Mouse (Mus musculus): ENCODE results near the gene Mfsd11. TPM values are rescaled to one million over a fixed set of nuclear protein-coding genes. Genes with fewer than 3 reads are reported as not detected.

The Mfsd11 gene
- polyA plus RNA-seq, 1 experiment from 2014 or later, result 18.0 TPM

GRCm38 (mm10) chr11:116812793-116813529, 39.3 kb upstream of the Mfsd11 start:
- WGBS (ENCODE audit: insufficient replicate concordance), result 73% methylated on average over 21 of the region's 21 CpGs
- no peak overlapping the region for H3K4me3 ChIP-seq (ENCODE audit: low read depth, low read length)
- H3K27me3 ChIP-seq (ENCODE audit: insufficient read depth, low read length), result no peaks in the 10 kb centered on the region
- TF ChIP-seq EP300 (IDR thresholded peaks at IDR 0.05; ENCODE audit: low read depth) (no peak), CTCF (IDR thresholded peaks at IDR 0.05; ENCODE audit: low read depth) (no peak)
- no peak for DNase-seq
- H3K4me2 ChIP-seq (ENCODE audit: low read depth, low read length), result no peak overlapping the region
- H3K9me3 ChIP-seq (ENCODE audit: low read length), result no peaks in the 10 kb centered on the region
- peaks cover 8% of the 10 kb centered on the region for H3K4me1 ChIP-seq (ENCODE audit: insufficient read depth)
- H3K9ac ChIP-seq (replicated peaks), result no peak overlapping the region
- no peaks in the 10 kb centered on the region for H3K36me3 ChIP-seq (replicated peaks; ENCODE audit: insufficient read depth, low read length)
- no peak overlapping the region for H3K27ac ChIP-seq (ENCODE audit: low read depth)
- ATAC-seq, result no peak

GRCm38 (mm10) chr11:116813610-116814009, 38.6 kb upstream of the Mfsd11 start:
- WGBS (ENCODE audit: insufficient replicate concordance), result 86% methylated on average over 13 of the region's 13 CpGs
- no peak for DNase-seq
- Histone ChIP-seq H3K36me3 (replicated peaks; ENCODE audit: insufficient read depth, low read length) (no peaks in the 10 kb centered on the region), H3K9ac (replicated peaks) (no peak overlapping the region), H3K4me1 (ENCODE audit: insufficient read depth) (peaks cover 8% of the 10 kb centered on the region), H3K27me3 (ENCODE audit: insufficient read depth, low read length) (no peaks in the 10 kb centered on the region), H3K9me3 (ENCODE audit: low read length) (no peaks in the 10 kb centered on the region), H3K4me3 (ENCODE audit: low read depth, low read length) (no peak overlapping the region), H3K4me2 (ENCODE audit: low read depth, low read length) (no peak overlapping the region), H3K27ac (ENCODE audit: low read depth) (no peak overlapping the region)
- no peak for ATAC-seq
- TF ChIP-seq EP300 (IDR thresholded peaks at IDR 0.05; ENCODE audit: low read depth) (no peak), CTCF (IDR thresholded peaks at IDR 0.05; ENCODE audit: low read depth) (no peak)

- 0 out of 2 replicates have a peak, but pooled peaks have one; percentile 9 for ATAC-seq
- peaks cover 8% of the 10 kb centered on the region for H3K4me1 ChIP-seq (ENCODE audit: insufficient read depth)
- H3K4me2 ChIP-seq (ENCODE audit: low read depth, low read length), result no peak overlapping the region
Measured at GRCm38 (mm10) chr11:116814076-116814883, 38.0 kb upstream of the Mfsd11 start.

GRCm38 (mm10) chr11:116814884-116815415, 37.3 kb upstream of the Mfsd11 start:
- ATAC-seq, result no peak
- Histone ChIP-seq H3K9ac (replicated peaks) (no peak overlapping the region), H3K36me3 (replicated peaks; ENCODE audit: insufficient read depth, low read length) (no peaks in the 10 kb centered on the region), H3K4me1 (ENCODE audit: insufficient read depth) (peaks cover 8% of the 10 kb centered on the region), H3K4me2 (ENCODE audit: low read depth, low read length) (no peak overlapping the region), H3K27me3 (ENCODE audit: insufficient read depth, low read length) (no peaks in the 10 kb centered on the region), H3K27ac (ENCODE audit: low read depth) (peak overlapping the region; percentile 64; the same call in 1 of the 2 replicates), H3K4me3 (ENCODE audit: low read depth, low read length) (no peak overlapping the region), H3K9me3 (ENCODE audit: low read length) (no peaks in the 10 kb centered on the region)
- TF ChIP-seq CTCF (IDR thresholded peaks at IDR 0.05; ENCODE audit: low read depth) (no peak), EP300 (IDR thresholded peaks at IDR 0.05; ENCODE audit: low read depth) (no peak)
- no peak for DNase-seq
- 51% methylated on average over 7 of the region's 7 CpGs for WGBS (ENCODE audit: insufficient replicate concordance)

More at GRCm38 (mm10) chr11:116814076-116814883, 38.0 kb upstream of the Mfsd11 start:
- 0 out of 2 replicates have a peak overlapping the region, but pooled peaks have one; percentile 64 for H3K27ac ChIP-seq (ENCODE audit: low read depth)
- TF ChIP-seq EP300 (IDR thresholded peaks at IDR 0.05; ENCODE audit: low read depth) (no peak), CTCF (IDR thresholded peaks at IDR 0.05; ENCODE audit: low read depth) (no peak)
- no peaks in the 10 kb centered on the region for H3K27me3 ChIP-seq (ENCODE audit: insufficient read depth, low read length)
- no peaks in the 10 kb centered on the region for H3K36me3 ChIP-seq (replicated peaks; ENCODE audit: insufficient read depth, low read length)
- no peak overlapping the region for H3K4me3 ChIP-seq (ENCODE audit: low read depth, low read length)
- DNase-seq, result no peak
- H3K9me3 ChIP-seq (ENCODE audit: low read length), result no peaks in the 10 kb centered on the region
- 47% methylated on average over 20 of the region's 20 CpGs for WGBS (ENCODE audit: insufficient replicate concordance)
- H3K9ac ChIP-seq (replicated peaks), result no peak overlapping the region

GRCm38 (mm10) chr11:116816769-116817168, 35.5 kb upstream of the Mfsd11 start:
- no peak for ATAC-seq
- H3K4me1 ChIP-seq (ENCODE audit: insufficient read depth), result peaks cover 4% of the 10 kb centered on the region

GRCm38 (mm10) chr11:116817567-116817966, 34.7 kb upstream of the Mfsd11 start:
- H3K4me2 ChIP-seq (ENCODE audit: low read depth, low read length), result no peak overlapping the region
- H3K9me3 ChIP-seq (ENCODE audit: low read length), result no peaks in the 10 kb centered on the region
- no peak overlapping the region for H3K4me3 ChIP-seq (ENCODE audit: low read depth, low read length)
- ATAC-seq (no peak), DNase-seq (no peak)
- WGBS (ENCODE audit: insufficient replicate concordance), result 82% methylated on average over 5 of the region's 5 CpGs
- H3K4me1 ChIP-seq (ENCODE audit: insufficient read depth), result peaks cover 4% of the 10 kb centered on the region
- H3K36me3 ChIP-seq (replicated peaks; ENCODE audit: insufficient read depth, low read length), result no peaks in the 10 kb centered on the region
- no peak overlapping the region for H3K9ac ChIP-seq (replicated peaks)
- H3K27me3 ChIP-seq (ENCODE audit: insufficient read depth, low read length), result no peaks in the 10 kb centered on the region
- TF ChIP-seq CTCF (IDR thresholded peaks at IDR 0.05; ENCODE audit: low read depth) (no peak), EP300 (IDR thresholded peaks at IDR 0.05; ENCODE audit: low read depth) (no peak)
- no peak overlapping the region for H3K27ac ChIP-seq (ENCODE audit: low read depth)

More at GRCm38 (mm10) chr11:116816769-116817168, 35.5 kb upstream of the Mfsd11 start:
- 76% methylated on average over 5 of the region's 5 CpGs for WGBS (ENCODE audit: insufficient replicate concordance)
- TF ChIP-seq CTCF (IDR thresholded peaks at IDR 0.05; ENCODE audit: low read depth) (no peak), EP300 (IDR thresholded peaks at IDR 0.05; ENCODE audit: low read depth) (no peak)
- Histone ChIP-seq H3K27ac (ENCODE audit: low read depth) (no peak overlapping the region), H3K4me3 (ENCODE audit: low read depth, low read length) (no peak overlapping the region), H3K4me2 (ENCODE audit: low read depth, low read length) (no peak overlapping the region), H3K9me3 (ENCODE audit: low read length) (no peaks in the 10 kb centered on the region), H3K27me3 (ENCODE audit: insufficient read depth, low read length) (no peaks in the 10 kb centered on the region), H3K36me3 (replicated peaks; ENCODE audit: insufficient read depth, low read length) (no peaks in the 10 kb centered on the region), H3K9ac (replicated peaks) (no peak overlapping the region)
- no peak for DNase-seq

All from liver, postnatal 0 days (tissue).